Mouse (Mus musculus) olfactory bulb, adult 2 months (tissue): ENCODE measurements around the gene D330020A13Rik.

Experiments
- CTCF ChIP-seq: fragments of 200-500 bp; IDR thresholded peaks from 2 replicates; pipeline ENCODE4 v1.5.1; 2012; ENCODE audit warnings: low read depth, mild to moderate bottlenecking, low read length, moderate library complexity; ENCODE audit not compliant: insufficient read depth
- POLR2A ChIP-seq: fragments of 200-500 bp; IDR thresholded peaks from 2 replicates; pipeline ENCODE4 v1.6.1; 2012; ENCODE audit warnings: mild to moderate bottlenecking, low read depth, low read length, moderate library complexity; ENCODE audit not compliant: insufficient read depth

- no peak for TF ChIP-seq POLR2A
- no peak for TF ChIP-seq CTCF
These were observed 18.9 kb upstream of the D330020A13Rik start for GRCm38 (mm10) chr6:120275301-120275700.
